Mouse (Mus musculus) thymus, adult 2 months (tissue): ENCODE results near the gene Mcm10. TPM values are rescaled to one million over a fixed set of nuclear protein-coding genes. Genes with fewer than 3 reads are reported as not detected.

Experiments
- DNase-seq: peaks from one replicate; pipeline ENCODE4 v3.0.0; 2021
- H3K27ac ChIP-seq: fragments of 200-500 bp; 2 replicates; pipeline ENCODE4 v1.5.1; 2012; ENCODE audit warnings: low read length, control low read depth; ENCODE audit not compliant: control insufficient read depth, insufficient read depth
- H3K27me3 ChIP-seq: fragments of 200-500 bp; 2 replicates; pipeline ENCODE4 v1.6.1; 2012; ENCODE audit warnings: mild to moderate bottlenecking, low read length, moderate library complexity, mixed read lengths; ENCODE audit not compliant: control insufficient read depth, insufficient read depth
- H3K36me3 ChIP-seq: fragments of 200-500 bp; 2 replicates; pipeline ENCODE4 v1.6.1; 2012; ENCODE audit warnings: mild to moderate bottlenecking, low read length, moderate library complexity; ENCODE audit not compliant: control insufficient read depth, insufficient read depth
- H3K4me1 ChIP-seq: fragments of 200-500 bp; replicated peaks from 2 replicates; pipeline ENCODE4 v1.6.1; 2012; ENCODE audit warnings: low read length; ENCODE audit not compliant: control insufficient read depth, insufficient read depth
- H3K4me3 ChIP-seq: fragments of 200-500 bp; 2 replicates; pipeline ENCODE4 v1.5.1; 2012; ENCODE audit warnings: mild to moderate bottlenecking, low read length, control low read depth, moderate library complexity; ENCODE audit not compliant: control insufficient read depth, insufficient read depth
- CTCF ChIP-seq: fragments of 200-500 bp; IDR thresholded peaks from 2 replicates; pipeline ENCODE4 v1.5.1; 2012; ENCODE audit warnings: mild to moderate bottlenecking, control low read depth, low read length, moderate library complexity, borderline replicate concordance; ENCODE audit not compliant: control insufficient read depth, poor library complexity, insufficient read depth; ENCODE audit errors: extremely low read depth
- POLR2A ChIP-seq: fragments of 200-500 bp; IDR thresholded peaks from 2 replicates; pipeline ENCODE4 v1.6.1; 2012; ENCODE audit warnings: mild to moderate bottlenecking, low read length, control low read depth, moderate library complexity; ENCODE audit not compliant: control insufficient read depth, poor library complexity, insufficient read depth; ENCODE audit errors: extremely low read depth
- WGBS: fragments of 180-500 bp; shearing (Covaris S2); methylation state at CpG from one replicate; pipeline ENCODE4 v1.1.7; 2018; 5-methylcytosine and 5-hydroxymethylcytosine counted together
- polyA plus RNA-seq: library from polyadenylated mRNA; depleted of rRNA; stranded (reverse); fragments of >200 nt; gene quantifications from 2 replicates; pipeline ENCODE4 v1.2.3, GENCODE M21; 2012

The Mcm10 gene
- polyA plus RNA-seq, 1 experiment = 21.1 TPM

- Histone ChIP-seq H3K4me3 (no peak overlapping the region), H3K27me3 (no peaks in the 10 kb centered on the region), H3K36me3 (peaks cover 14% of the 10 kb centered on the region), H3K4me1 (no peaks in the 10 kb centered on the region), H3K27ac (no peak overlapping the region)
- TF ChIP-seq CTCF (no peak), POLR2A (no peak)
- 95% methylated on average over 11 of the region's 11 CpGs for WGBS
- DNase-seq = no peak
Measured at GRCm38 (mm10) chr2:4993584-4993983, 19.0 kb downstream of the Mcm10 start.

GRCm38 (mm10) chr2:4988826-4989424 is 23.7 kb downstream of the Mcm10 start:
- H3K27me3 ChIP-seq = no peaks in the 10 kb centered on the region
- H3K4me3 ChIP-seq = no peak overlapping the region
- H3K27ac ChIP-seq = no peak overlapping the region
- H3K4me1 ChIP-seq = no peaks in the 10 kb centered on the region
- no peak for DNase-seq
- no peaks in the 10 kb centered on the region for H3K36me3 ChIP-seq
- no peak for TF ChIP-seq CTCF
- no peak for TF ChIP-seq POLR2A
- 86% methylated on average over 11 of the region's 11 CpGs for WGBS

GRCm38 (mm10) chr2:4987388-4988180 is 25.0 kb downstream of the Mcm10 start:
- DNase-seq = no peak
- 92% methylated on average over 8 of the region's 8 CpGs for WGBS
- H3K27ac ChIP-seq = no peak overlapping the region
- no peaks in the 10 kb centered on the region for H3K27me3 ChIP-seq
- H3K4me1 ChIP-seq = no peaks in the 10 kb centered on the region
- no peak for TF ChIP-seq POLR2A
- no peak for TF ChIP-seq CTCF
- no peaks in the 10 kb centered on the region for H3K36me3 ChIP-seq
- no peak overlapping the region for H3K4me3 ChIP-seq

GRCm38 (mm10) chr2:4986798-4987197 is 25.8 kb downstream of the Mcm10 start:
- Histone ChIP-seq H3K27ac (no peak overlapping the region), H3K27me3 (no peaks in the 10 kb centered on the region), H3K36me3 (no peaks in the 10 kb centered on the region), H3K4me3 (no peak overlapping the region), H3K4me1 (no peaks in the 10 kb centered on the region)
- TF ChIP-seq POLR2A = no peak
- no peak for TF ChIP-seq CTCF
- 41% methylated on average over 4 of the region's 4 CpGs for WGBS
- DNase-seq = no peak

GRCm38 (mm10) chr2:4985000-4985399 is 27.6 kb downstream of the Mcm10 start:
- no peaks in the 10 kb centered on the region for H3K27me3 ChIP-seq
- 87% methylated on average over 6 of the region's 6 CpGs for WGBS
- no peaks in the 10 kb centered on the region for H3K36me3 ChIP-seq
- TF ChIP-seq CTCF = no peak
- TF ChIP-seq POLR2A = no peak
- no peaks in the 10 kb centered on the region for H3K4me1 ChIP-seq
- H3K27ac ChIP-seq = no peak overlapping the region
- H3K4me3 ChIP-seq = no peak overlapping the region
- DNase-seq = no peak

GRCm38 (mm10) chr2:4983987-4984386 is 28.6 kb downstream of the Mcm10 start:
- no peaks in the 10 kb centered on the region for H3K36me3 ChIP-seq
- no peak for TF ChIP-seq POLR2A
- no peak for TF ChIP-seq CTCF
- H3K4me3 ChIP-seq = no peak overlapping the region
- 56% methylated on average over 5 of the region's 5 CpGs for WGBS
- H3K4me1 ChIP-seq = no peaks in the 10 kb centered on the region
- no peaks in the 10 kb centered on the region for H3K27me3 ChIP-seq
- no peak for DNase-seq
- no peak overlapping the region for H3K27ac ChIP-seq

GRCm38 (mm10) chr2:4978091-4978490 is 34.5 kb downstream of the Mcm10 start:
- 81% methylated on average over 8 of the region's 8 CpGs for WGBS
- Histone ChIP-seq H3K36me3 (no peaks in the 10 kb centered on the region), H3K4me1 (no peaks in the 10 kb centered on the region), H3K4me3 (no peak overlapping the region), H3K27ac (no peak overlapping the region), H3K27me3 (no peaks in the 10 kb centered on the region)
- no peak for DNase-seq
- TF ChIP-seq CTCF (no peak), POLR2A (no peak)
